Mouse (Mus musculus): ENCODE measurements at regions not wholly inside any gene's neighbourhood (a gene's known extent, or its start where the extent isn't known, plus 50 kb on each side); places are given as distances from the start of the nearest gene placed in this dataset.
"Not testable (repeated sequence)": the region's sequence is repeated elsewhere in the genome, so short reads cannot be mapped to it uniquely, and the experiment has no call there.

DNA sequence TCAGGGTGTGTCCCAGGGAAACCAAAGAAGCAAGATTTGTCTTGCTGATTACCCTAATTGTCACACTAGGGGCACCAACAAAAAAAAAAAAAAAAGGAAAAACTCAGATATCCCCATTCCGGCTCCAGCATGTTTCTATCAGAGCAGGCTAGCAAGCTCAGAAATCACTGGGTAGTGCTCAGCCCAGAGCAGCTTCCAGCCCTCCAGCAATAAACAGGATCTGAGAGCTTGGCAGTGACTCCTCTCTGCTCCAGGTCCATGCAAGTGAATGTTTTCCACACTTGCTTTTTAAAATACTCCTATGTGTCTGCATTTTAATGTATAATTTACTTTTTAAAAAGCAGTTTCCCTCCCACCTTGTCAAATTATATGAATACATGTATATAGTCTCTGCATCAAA lies 290.8 kb downstream of the Car8 start:
- DNase-seq (ENCODE audit: low spot score in 2 of 2), result no peak

DNA sequence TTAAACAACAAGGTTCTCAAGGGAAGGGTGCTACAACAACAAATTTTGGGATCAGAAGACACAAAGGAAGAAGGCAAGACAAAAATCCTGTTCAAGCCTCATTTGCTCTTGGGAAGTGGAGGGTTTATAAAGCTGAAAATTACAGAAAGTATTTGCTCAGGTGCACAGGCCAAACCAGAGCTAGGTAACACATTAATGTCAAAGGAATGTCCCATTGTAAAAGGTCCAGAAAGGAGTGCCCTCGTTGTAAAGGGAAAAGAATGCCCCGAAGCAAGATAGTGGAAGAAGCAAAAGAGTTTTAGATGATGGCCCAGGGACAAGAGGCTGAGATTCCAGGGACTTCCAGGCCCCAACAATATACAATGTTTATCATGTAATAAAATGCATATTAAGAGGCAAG lies 317.3 kb downstream of the Car8 start:
- no peak for DNase-seq (ENCODE audit: low spot score in 2 of 2)

DNA sequence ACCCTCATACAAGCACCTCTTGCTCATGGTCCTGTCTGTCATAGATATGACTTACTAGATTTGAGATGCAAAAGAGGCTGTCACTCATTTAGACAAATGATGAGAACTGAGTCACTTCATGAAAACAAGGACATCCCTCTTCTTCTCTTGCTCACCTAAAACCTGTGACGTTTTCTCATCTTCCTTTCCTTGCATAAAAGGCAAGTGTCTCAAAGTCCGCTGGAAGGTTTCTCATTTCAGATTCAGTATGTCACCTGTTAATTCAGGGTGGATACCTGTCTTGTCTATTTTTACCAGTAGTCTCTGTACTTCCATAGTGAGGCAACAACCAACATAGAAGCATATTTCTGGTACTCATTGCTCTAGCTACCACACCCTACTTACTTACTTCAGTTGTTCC lies 325.6 kb downstream of the Car8 start:
- no peak for DNase-seq (ENCODE audit: low spot score in 2 of 2)

DNA sequence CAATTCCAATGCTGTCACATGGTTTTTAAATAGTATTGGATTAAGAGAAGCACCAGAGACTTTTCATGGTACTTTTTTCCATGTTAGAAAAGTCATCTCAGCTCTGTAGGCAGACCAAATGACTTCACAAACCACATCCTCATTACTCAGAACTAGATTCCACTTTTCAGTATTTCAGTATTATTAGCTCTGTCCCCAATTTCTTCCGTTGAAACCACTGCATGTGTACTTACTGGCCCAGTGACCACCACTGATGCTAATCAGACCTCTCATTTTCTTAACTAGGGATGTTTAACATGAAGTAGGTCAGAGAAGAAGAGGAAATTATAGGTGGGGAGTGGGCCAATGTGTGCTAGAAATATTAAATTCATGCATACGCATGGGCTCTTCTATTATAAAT lies 326.2 kb downstream of the Car8 start:
- DNase-seq (ENCODE audit: low spot score in 2 of 2), result no peak

DNA sequence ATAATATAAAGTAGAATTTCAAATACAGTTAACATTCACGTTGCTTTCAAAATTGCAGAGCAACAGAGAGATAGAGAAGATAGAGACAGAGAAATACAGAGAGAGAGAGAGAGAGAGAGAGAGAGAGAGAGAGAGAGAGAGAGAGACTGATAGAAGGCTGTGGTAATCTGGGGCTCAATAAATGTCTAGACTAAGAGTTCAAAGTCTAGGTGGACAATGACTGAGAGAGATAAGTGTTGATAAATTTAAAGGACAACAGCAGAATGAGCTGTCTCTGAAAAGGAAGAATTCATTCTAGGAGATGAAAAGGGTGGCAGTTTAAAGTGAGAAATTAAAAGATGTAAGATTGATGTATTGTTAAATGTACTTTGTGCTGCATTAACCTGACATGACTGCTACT lies 335.7 kb downstream of the Car8 start:
- DNase-seq (ENCODE audit: low spot score in 2 of 2), result no peak

DNA sequence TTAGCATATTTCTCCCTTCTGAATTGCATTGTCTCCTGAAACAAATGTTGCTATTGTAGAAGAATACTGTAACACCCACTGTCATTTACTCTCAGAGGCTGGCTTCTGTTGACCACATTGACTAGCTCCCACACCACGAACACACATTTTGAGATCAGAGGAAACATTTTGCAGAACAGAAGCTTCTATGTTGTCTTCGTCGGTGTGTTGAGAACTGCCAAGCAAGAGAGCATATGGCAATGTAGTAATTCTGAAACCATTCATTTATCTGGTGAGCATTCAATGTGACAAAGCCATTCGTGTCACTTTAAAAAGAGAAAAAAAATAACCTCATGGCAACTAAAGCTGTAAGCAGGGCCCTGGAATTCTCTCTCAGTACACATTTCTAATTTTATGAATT lies 343.9 kb downstream of the Car8 start:
- no peak for DNase-seq (ENCODE audit: low spot score in 2 of 2)

DNA sequence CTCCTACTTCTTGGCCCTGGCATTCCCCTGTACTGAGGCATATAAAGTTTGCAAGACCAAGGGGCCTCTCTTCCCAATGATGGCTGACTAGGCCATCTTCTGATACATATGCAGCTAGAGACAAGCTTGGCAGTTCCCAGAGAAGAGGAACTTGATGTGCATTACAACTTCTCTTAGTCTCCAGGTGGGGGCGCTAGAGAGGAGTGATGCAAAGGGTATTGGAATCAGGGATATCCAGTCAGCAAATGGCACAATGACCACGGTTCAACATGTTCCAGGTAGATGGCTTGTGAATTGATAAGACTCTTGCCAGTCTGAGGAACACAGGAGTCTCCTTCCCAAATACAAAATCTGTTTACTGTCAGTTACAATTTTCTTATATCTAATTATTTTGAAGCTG lies 347.7 kb downstream of the Car8 start:
- DNase-seq (ENCODE audit: low spot score in 2 of 2), result no peak

DNA sequence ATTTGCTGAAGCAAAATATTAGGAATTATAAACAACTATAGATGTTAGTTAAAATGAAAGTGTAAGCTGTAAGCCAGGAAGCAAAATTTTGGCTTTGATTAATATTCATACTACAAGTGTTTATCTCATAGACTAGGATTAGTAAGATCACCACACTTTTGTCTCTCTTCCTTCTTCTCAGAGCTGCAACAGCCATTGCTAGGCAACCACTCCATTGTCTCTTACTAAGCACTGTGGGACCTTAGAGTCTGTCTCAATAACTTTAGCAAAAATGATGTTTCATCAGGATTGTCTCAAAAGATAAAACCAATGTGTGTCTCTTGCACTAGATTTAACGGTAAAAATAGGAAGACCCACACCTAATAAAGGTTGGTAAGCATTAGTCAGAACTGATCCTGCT lies 384.3 kb downstream of the Car8 start:
- no peak for DNase-seq (ENCODE audit: low spot score in 2 of 2)

DNA sequence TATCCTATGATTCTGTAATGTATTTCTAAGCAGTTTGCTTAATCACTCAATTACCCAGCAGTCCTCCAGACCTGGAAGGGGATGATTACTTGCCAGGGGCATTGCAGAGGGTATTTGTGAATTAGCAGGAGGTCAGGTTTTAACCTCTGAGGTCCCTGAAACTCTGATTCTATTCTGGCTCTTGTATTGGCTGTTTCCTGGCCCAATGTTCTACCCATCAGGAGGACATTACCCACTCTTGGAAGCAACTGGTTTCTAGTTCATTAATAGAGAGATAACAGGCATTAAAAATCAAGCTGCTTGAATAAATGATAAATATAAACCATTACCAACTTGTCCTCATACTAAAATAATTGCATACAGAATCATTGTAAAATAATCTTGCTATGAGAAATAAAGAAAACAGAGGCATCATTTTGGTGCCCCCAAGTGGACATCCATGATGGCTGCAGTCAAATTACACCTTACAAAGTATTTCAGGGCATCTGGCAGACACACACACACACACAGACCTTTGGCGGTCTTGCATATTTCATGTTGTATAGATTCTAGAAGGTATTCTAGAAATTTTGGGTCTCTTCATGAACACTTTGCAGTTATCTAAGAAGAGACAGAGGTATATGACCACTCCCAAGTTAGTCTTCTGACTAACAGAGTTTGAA lies 385.6 kb downstream of the Car8 start:
- peak; percentile 54 to 58 for DNase-seq (ENCODE audit: low spot score in 2 of 2)

DNA sequence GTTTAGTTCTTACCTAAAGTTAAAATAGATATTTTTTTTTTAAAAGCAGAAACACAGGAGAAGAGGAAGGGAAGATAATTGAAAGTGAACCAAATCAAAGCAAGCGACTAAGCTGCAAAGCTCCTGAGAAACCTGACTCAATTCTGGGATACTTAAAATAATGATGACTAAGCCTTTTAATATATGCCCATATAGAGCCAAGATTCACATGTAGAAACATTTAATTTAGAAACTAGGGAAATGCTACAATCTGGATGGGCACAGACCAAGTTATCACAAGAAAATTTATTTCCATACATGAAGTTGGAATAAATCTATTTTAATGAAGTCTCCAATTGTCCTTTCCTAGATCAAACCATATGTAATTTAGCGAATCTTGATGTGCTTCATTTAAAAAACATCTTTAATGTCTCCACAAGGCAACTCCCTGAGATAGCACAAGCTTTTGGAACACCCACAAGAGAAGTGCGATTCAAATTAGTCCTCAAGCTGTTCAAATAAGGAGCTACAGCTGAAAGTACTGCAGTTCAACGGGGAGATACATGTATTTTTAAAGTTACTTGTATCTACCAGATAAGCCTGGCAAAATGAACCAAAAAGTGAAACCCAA lies 386.7 kb downstream of the Car8 start:
- DNase-seq (ENCODE audit: low spot score in 2 of 2), result no peak

DNA sequence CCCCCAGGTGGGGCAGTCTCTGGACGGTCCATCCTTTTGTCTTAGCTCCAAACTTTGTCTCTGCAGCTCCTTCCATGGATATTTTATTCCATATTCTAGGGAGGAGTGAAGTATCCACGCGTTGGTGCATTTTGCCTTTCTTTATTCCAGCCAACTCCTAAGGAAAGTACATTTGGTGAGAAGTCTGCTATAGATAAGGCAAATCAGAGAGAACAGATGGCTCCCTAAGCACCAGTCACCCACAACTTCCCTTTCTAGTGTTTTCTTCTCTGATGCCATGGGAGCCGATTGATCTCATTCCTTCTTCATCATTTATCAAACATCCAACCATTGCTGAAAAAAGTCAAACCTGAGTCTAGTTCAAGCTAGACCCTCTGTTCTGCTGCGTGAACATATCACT lies 391.4 kb downstream of the Car8 start:
- DNase-seq (ENCODE audit: low spot score in 2 of 2), result no peak

DNA sequence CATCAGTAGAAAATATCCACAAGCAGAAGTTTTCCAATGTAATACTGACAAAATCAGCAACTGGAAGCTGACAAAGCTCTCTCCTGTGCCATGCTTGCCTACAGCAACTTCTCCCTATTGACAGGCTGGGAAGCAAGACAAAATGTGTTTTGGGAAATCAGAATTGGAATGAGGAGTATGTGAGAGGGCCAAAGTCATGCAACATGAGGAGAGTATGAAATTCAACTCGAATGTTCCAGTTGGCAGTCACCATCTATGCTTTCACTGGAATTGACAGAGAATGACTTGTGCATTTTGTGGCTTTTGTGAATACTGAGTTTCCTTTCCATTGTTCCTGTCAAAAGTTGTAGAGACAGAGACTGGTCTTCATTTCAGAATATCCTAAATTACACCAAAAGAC lies 409.7 kb downstream of the Car8 start:
- no peak for DNase-seq (ENCODE audit: low spot score in 2 of 2)

DNA sequence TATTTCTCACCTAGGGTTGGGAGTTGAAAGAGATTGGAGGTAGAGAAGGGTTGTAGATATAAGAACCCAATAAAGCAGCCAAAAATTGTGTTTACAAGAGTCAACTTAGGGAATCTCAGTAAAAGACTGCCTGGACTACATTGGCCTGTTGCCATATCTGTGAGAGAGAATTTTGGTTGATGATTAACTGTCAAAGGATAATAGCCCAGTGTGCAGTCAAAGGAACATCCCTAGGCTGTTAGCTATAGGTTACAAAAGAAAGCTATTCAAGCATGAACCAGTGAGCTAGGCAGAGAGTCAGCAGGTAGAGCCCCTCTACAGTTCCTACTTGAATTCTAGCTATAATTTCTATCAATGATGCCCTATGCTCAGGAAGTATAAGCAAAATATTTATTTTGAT lies 419.0 kb downstream of the Car8 start:
- no peak for DNase-seq (ENCODE audit: low spot score in 2 of 2)

DNA sequence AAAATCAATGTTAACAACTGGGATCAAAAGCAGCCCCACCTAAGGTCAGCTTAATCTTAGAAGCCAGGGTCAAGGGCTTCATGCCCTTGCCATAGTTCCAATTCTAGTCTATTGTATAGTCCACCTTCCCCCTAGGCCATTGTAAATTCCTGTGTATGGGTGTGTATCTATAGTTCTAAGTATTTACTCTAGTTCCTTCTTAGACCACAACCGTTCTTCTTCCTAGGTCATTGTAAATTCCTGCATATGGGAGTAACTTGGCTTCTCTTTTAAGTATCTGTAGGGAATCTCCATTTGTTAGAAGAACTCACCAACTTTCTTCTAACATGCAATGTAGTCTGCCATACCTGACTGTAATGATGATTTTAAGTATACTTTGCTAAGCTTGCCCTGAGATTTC lies 461.1 kb downstream of the Car8 start:
- not testable (repeated sequence) for DNase-seq (ENCODE audit: low spot score in 2 of 2)

DNA sequence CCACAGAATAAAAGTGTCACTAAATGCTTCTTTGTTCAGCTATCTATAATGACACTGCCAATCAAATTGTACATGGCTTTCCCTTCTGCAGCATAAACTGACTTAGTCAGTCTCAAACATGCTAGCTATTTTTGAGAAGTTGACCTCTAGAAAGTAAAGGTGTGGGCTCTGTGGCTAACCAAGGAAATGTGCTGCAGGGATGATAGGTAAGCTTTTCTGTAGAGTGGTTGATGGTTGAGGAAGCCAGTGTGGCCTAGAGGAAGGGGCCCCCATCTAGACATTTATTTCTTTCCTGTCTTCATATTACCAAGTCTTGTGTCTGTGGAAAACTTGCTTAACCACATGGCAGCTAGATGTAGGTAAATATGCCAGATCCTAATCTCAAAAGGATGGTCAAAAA lies 483.4 kb downstream of the Car8 start:
- DNase-seq (ENCODE audit: low spot score in 2 of 2), result no peak

DNA sequence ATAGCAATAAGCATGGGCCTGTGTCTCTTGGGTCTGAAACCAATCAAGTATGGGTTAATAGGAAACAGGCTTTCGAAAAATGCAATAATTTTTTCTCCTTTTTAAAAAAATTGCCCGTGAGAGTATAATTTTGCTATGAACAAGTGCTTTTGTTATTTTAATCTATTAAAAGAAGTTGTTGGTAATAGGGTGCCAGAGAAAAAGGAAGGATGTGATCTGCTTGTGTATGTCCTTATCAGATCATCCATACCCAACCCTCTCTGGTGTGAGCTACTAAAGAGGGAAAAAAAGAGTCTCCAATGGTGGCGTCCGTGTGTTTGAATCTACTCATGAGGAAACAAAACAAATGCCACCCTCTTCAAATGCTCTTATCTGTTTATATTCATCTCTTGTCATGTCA lies 484.9 kb downstream of the Car8 start:
- DNase-seq (ENCODE audit: low spot score in 2 of 2), result no peak

DNA sequence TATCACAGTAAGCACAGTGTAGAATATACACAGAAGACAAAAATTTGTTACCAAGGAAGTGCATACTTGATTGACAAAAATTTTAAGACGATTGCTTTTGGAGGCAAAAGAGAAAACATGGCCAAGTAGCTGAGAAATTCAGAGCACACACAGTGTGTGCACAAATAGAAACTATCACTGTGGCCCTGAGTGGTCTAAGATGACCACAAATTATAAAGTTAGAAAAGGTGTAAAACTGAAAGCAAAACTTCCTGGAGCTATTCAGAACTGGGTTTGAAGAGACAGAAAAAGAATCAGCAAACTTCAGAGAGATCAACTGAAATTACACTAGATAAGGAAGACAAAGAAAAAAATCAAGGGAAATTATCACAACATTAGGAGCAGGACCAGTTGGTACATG lies 487.6 kb downstream of the Car8 start:
- no peak for DNase-seq (ENCODE audit: low spot score in 2 of 2)

DNA sequence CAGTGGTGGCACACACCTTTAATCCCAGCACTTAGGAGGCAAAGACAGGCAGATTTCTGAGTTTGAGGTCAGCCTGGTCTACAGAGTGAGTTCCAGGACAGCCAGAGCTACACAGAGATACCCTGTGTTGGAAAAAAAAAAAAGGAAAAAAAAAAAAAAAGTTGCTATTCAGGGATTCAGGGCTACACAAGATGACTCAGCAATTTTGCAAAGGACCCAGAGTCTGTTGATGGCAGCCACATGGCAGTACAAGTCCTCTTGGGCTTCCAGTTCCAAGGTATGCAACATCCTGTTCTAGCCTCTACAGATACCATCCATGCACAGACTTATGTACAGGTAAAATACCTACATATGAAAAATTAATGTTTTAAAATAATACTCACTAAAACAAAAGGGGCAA lies 515.9 kb downstream of the Car8 start:
- no peak for DNase-seq (ENCODE audit: low spot score in 2 of 2)

DNA sequence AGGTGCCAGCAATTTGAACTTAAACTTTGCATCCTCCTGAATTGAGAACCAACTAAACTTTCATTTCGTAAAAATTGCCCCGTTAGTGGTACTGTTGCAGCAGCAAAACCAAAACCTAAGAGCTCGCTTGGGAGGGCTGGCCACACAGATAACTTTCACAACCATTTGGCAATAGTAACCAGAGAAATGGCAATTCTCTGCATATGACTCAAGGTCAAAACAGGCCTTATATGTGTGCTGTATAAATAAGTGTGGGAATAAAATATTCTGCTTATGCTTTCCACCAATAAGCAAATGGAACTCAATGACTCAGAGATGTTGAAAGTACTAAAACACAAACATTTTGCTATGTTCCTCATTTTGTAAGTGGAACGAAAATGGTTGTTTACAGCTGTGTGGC lies 550.3 kb downstream of the Car8 start:
- no peak for DNase-seq (ENCODE audit: low spot score in 2 of 2)

DNA sequence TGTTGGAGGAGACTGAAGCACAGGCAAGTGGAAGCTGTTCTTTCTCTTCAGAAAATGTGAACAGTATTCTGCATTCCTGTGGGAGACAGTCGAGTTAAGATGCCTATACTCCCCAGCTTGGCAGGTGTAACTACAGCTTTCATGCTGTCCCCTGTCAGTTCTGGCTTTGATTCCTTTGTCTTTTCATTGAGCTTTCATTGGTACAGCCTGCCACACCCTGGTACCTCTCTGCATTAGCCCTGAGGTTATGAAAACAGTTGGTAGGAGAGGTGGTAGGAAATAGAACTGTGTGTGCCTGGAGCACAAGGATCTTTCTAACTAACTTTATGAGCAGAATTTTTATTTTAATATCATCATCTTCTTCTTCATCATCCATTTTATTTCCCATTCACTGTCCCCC lies 551.6 kb downstream of the Car8 start:
- DNase-seq (ENCODE audit: low spot score in 2 of 2), result no peak

DNA sequence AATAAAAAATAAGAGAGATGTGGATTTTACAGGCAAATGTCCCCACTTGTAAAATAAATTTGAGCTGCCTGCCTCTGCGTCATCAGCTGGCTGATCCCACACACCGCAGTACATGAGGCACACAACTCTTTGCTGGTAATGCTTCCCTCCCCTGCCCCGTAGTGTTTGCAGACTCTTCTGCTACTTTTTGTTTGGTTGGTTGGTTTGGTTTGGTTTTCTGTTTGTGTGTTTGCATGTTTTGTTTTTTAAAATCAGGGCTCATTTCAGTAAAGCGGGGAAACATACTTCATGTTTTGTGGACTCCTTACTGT lies 568.1 kb downstream of the Car8 start:
- no peak for DNase-seq (ENCODE audit: low spot score in 2 of 2)

DNA sequence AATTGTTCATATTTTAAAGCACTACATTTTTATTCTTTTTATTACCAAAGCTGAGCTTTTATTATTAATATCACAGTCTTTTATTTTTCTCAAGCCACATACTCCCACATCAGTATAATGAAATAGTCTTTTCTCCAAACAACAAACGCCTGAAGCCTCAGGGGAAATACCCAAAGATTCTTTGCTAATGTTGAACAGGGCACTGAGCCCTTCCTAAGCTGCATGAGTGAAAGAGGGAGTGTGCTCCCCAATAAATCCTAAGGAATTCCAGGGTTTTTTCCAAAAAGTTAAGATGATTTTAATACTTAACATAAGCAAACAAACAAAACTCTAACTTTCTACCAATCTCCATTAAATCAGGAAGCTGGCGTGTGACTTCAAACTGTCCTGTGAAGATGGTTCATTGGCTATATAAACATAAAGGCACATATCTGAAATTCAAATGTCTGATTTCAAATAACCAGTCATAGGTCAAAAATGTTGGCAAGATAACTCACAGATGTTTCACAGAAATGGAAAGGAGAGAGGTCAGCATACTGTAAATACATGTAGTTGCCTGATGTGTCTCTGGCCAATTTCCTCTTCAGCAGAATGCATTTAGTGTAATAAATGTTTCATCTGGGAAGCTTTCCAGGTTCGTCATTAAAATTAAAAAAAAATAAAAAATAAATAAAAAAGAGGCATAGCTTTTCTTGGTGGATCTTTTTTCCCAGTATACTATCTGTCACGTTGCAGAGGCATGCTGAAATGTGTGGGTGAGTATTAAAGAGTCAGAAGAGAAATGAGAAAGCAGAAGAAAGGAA lies 568.6 kb downstream of the Car8 start:
- no peak for DNase-seq (ENCODE audit: low spot score in 2 of 2)
